Mouse (Mus musculus): ENCODE measurements around the gene Spred3. TPM values are rescaled to one million over a fixed set of nuclear protein-coding genes. Genes with fewer than 3 reads are reported as not detected.
"Not testable (repeated sequence)": the region's sequence is repeated elsewhere in the genome, so short reads cannot be mapped to it uniquely, and the experiment has no call there.

The Spred3 gene
- polyA plus RNA-seq, 1 experiment = 1.9 TPM

DNA sequence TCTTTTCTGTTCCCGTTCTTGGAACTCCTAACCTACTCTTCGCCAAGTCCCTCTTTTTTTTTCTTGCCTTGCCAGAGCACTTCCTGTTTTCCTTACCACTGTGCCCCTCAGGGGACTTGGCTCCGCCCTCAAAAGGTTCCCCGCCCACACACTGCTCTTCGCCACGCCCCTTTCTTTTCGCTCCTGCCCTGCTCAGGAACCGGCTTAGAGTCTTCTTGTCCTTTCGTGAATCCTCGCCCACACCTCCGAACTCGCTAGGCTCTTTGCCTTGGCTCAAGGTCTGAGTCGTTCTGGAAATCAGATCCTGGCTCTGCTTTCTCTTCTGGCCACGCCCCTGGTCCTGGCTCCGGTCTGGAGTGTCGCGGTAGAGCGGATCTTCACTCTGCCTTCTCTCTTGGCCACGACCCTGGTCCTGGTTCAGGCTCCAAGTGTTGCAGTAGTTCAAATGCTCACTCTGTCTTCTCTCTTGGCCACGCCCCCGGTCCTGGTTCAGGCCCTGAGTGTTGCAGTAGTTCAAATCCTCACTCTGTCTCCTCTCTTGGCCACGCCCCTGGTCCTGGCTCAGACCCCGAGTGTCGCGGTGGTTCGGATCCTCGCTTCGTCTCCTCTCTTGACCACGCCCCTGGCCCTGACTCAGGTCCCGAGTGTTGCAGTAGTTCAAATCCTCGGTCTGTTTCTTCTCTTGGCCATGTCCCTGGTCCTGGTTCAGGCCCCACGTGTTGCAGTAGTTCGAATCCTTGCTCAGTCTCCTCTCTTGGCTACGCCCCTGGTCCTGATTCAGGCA lies 41.4 kb upstream of the Spred3 start:
- 5% methylated on average over 34 of the region's 34 CpGs for WGBS
- peak overlapping the region; percentile 26 for H3K27ac ChIP-seq (ENCODE audit: insufficient read depth, low read depth, low read length)
- TF ChIP-seq POLR2A (IDR thresholded peaks at IDR 0.05; ENCODE audit: low read depth, low read length) (no peak), CTCF (IDR thresholded peaks at IDR 0.05; ENCODE audit: extremely low read depth, insufficient read length, insufficient replicate concordance, low read depth, low read length) (no peak)
- H3K4me1 ChIP-seq (ENCODE audit: control insufficient read depth, insufficient read depth, insufficient read length, low read length) = peaks cover 5% of the 10 kb centered on the region
- no peaks in the 10 kb centered on the region for H3K27me3 ChIP-seq (ENCODE audit: control insufficient read depth, insufficient read depth, low read length)
- H3K36me3 ChIP-seq (ENCODE audit: control insufficient read depth, insufficient read depth, low read length) = no peaks in the 10 kb centered on the region
- peak overlapping the region; percentile 53 for H3K4me3 ChIP-seq (ENCODE audit: low read depth, low read length)

DNA sequence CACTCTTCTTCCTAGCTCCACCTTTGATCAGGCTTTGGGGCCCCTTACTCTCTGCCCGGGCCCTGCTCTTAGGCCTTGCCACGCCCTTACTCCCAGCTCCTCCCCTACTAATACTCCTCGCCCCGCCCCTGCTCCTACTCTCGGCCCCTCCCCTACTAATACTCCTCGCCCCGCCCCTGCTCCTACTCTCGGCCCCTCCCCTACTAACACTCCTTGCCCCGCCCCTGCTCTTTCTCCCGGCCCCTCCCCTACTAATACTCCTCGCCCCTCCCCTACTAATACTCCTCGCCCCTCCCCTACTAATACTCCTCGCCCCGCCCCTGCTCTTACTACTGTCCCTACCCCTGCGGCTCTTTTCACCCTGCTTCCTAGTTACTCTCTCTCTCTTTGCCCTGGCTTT lies 40.8 kb upstream of the Spred3 start:
- WGBS = 13% methylated on average over 15 of the region's 15 CpGs
- not testable (repeated sequence) for H3K36me3 ChIP-seq (ENCODE audit: control insufficient read depth, insufficient read depth, low read length); H3K27me3 ChIP-seq (ENCODE audit: control insufficient read depth, insufficient read depth, low read length); H3K4me1 ChIP-seq (ENCODE audit: control insufficient read depth, insufficient read depth, insufficient read length, low read length)
- Histone ChIP-seq H3K4me3 (ENCODE audit: low read depth, low read length) (peak overlapping the region; percentile 53), H3K27ac (ENCODE audit: insufficient read depth, low read depth, low read length) (peak overlapping the region; percentile 26; the same call in 1 of the 2 replicates)

DNA sequence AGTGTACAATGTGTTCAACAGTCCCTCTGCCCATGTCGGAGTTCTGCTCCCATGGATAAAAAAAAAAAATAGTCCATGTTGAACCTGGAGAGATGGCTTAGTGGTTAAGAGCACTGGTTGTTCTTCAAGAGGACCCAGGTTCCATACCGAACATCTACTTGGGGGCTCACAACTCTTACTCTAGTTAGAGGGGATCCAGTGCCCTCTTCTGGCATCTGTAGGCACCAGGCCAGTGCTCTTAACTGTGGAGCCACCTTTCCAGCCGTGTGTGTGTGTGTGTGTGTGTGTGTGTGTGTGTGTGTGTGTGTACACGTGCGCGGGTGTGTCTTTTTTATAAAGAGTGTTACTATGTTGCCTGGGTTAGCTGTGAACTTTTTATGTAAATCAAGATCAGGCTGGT lies 32.4 kb upstream of the Spred3 start:
- H3K27me3 ChIP-seq (ENCODE audit: control insufficient read depth, insufficient read depth, low read length) = no peaks in the 10 kb centered on the region
- WGBS = 65% methylated on average over 6 of the region's 6 CpGs
- no peaks in the 10 kb centered on the region for H3K4me1 ChIP-seq (ENCODE audit: control insufficient read depth, insufficient read depth, insufficient read length, low read length)
- H3K4me3 ChIP-seq (ENCODE audit: low read depth, low read length) = no peak overlapping the region
- no peaks in the 10 kb centered on the region for H3K36me3 ChIP-seq (ENCODE audit: control insufficient read depth, insufficient read depth, low read length)
- TF ChIP-seq POLR2A (IDR thresholded peaks at IDR 0.05; ENCODE audit: low read depth, low read length) = no peak
- no peak for TF ChIP-seq CTCF (IDR thresholded peaks at IDR 0.05; ENCODE audit: extremely low read depth, insufficient read length, insufficient replicate concordance, low read depth, low read length)
- no peak overlapping the region for H3K27ac ChIP-seq (ENCODE audit: insufficient read depth, low read depth, low read length)

DNA sequence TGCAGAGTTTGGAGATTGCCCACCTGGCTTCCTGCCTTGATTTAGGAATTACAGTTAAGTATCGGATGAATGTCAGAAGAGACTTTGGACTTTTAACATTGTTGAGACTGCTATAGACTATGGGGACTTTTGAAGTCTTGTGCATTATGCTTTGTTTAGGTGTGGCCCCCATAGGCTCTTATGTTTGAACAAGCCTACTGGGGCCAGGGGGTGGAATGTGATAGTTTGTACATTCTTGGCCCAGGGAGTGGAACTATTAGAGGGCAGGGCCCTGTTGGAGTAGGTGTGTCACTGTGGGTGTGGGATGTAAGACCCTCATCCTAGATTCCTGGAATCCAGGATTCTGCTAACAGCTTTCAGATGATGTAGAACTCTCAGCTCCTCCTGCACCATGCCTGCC lies 24.0 kb upstream of the Spred3 start:
- not testable (repeated sequence) for H3K27ac ChIP-seq (ENCODE audit: insufficient read depth, low read depth, low read length); H3K36me3 ChIP-seq (ENCODE audit: control insufficient read depth, insufficient read depth, low read length); H3K27me3 ChIP-seq (ENCODE audit: control insufficient read depth, insufficient read depth, low read length); H3K4me1 ChIP-seq (ENCODE audit: control insufficient read depth, insufficient read depth, insufficient read length, low read length); H3K4me3 ChIP-seq (ENCODE audit: low read depth, low read length)
- 42% methylated on average over 1 of the region's 1 CpGs for WGBS

DNA sequence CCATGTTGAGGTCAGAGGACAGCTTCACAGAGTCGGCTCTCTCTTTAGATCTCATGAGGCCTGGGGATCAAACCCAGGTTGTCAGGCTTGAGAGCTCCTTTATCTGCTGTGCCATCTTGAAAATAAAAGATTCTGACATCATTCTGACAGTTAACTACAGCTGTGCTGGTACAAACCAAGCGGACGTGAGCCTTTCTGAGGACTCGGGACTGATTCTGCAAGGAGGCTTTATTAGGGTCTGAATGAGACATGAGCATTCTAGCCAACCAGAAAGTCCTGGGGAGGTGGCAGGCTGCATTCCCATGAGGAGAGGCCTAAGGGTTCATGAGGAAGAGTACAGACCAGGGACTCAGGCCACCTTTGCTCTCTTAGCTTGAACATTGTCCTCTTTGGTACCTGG lies 11.1 kb upstream of the Spred3 start:
- not testable (repeated sequence) for H3K4me1 ChIP-seq (ENCODE audit: control insufficient read depth, insufficient read depth, insufficient read length, low read length); H3K27ac ChIP-seq (ENCODE audit: insufficient read depth, low read depth, low read length); H3K27me3 ChIP-seq (ENCODE audit: control insufficient read depth, insufficient read depth, low read length); H3K36me3 ChIP-seq (ENCODE audit: control insufficient read depth, insufficient read depth, low read length); H3K4me3 ChIP-seq (ENCODE audit: low read depth, low read length)
- 86% methylated on average over 4 of the region's 4 CpGs for WGBS

DNA sequence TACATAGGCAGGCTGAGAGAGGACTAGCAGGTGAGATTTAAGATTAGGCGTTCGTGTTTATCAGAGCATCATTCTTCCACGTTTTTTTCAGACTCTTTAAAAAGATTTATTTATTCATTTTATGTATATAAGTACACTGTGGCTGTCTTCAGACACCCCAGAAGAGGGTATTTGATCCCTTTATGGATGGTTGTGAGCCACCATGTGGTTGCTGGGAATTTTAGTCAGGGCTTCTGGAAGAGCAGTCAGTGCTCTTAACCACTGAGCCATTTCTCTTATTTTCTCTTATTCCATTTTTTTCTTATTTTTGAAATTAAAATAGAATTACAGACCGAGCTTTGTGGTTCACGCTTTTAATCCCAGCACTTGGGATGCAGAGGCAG lies 10.6 kb upstream of the Spred3 start:
- H3K4me3 ChIP-seq (ENCODE audit: low read depth, low read length) = peak overlapping the region; percentile 92
- TF ChIP-seq POLR2A (IDR thresholded peaks at IDR 0.05; ENCODE audit: low read depth, low read length) (no peak), CTCF (IDR thresholded peaks at IDR 0.05; ENCODE audit: extremely low read depth, insufficient read length, insufficient replicate concordance, low read depth, low read length) (no peak)
- no peaks in the 10 kb centered on the region for H3K27me3 ChIP-seq (ENCODE audit: control insufficient read depth, insufficient read depth, low read length)
- peaks cover 9% of the 10 kb centered on the region for H3K36me3 ChIP-seq (ENCODE audit: control insufficient read depth, insufficient read depth, low read length)
- no peak overlapping the region for H3K27ac ChIP-seq (ENCODE audit: insufficient read depth, low read depth, low read length)
- WGBS = 40% methylated on average over 5 of the region's 5 CpGs
- H3K4me1 ChIP-seq (ENCODE audit: control insufficient read depth, insufficient read depth, insufficient read length, low read length) = peaks cover 5% of the 10 kb centered on the region; the same call in 1 of the 2 replicates

DNA sequence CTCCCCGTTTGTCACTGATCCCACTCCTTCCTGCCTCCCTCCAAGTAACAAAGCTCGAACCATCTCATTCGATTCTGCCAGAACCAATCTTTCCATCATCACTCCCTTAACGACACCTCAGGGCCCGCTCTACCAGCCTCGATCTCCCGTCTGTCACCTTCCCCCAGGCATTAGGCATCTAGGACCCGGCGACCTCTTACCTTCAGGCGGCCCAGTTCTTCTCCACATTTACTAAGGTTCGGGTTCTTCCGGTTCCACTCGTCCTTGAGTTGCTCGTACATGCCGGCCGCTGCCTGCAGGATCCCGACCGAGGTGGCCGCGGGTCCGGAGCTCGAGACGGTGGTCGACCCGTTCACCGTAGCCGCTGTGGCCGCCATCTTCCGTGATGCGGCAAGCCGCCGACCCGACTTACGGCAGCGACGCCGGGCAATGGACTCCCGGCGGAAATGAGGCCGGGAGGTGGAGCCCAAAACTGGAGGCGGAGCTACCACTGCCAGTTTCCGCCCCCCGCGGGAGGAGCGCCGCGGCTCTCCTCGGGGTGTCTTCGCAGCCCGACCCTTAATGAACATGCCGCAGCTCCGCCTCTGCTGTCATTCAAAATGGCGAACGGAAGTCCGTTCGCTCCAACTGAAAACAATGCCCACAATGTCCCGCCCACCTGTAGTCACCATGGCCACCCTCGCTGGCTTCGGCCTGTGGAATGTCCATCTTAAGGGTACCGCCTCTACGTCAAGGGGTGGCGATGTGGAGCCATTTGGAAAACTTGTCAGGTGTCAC lies 10.1 kb upstream of the Spred3 start, which contains the start of gene Psmd8:
TSS of gene Psmd8 (minus strand) at position 625 of the 777 bp plus-strand sequence.
- under 1% methylated on average over 62 of the region's 62 CpGs for WGBS
- Histone ChIP-seq H3K4me1 (ENCODE audit: control insufficient read depth, insufficient read depth, insufficient read length, low read length) (peaks cover 5% of the 10 kb centered on the region; the same call in 1 of the 2 replicates), H3K4me3 (ENCODE audit: low read depth, low read length) (peak within 1 kb of the TSS; percentile 92), H3K27ac (ENCODE audit: insufficient read depth, low read depth, low read length) (peak within 1 kb of the TSS; percentile 55), H3K27me3 (ENCODE audit: control insufficient read depth, insufficient read depth, low read length) (no peaks in the 10 kb centered on the region), H3K36me3 (ENCODE audit: control insufficient read depth, insufficient read depth, low read length) (peaks cover 15% of the 10 kb centered on the region)
- TF ChIP-seq POLR2A (IDR thresholded peaks at IDR 0.05; ENCODE audit: low read depth, low read length) = peak; percentile 90
- peak; percentile 24; the same call in 1 of the 2 replicates for TF ChIP-seq CTCF (IDR thresholded peaks at IDR 0.05; ENCODE audit: extremely low read depth, insufficient read length, insufficient replicate concordance, low read depth, low read length)

All from small intestine, adult 2 months (tissue).